Mouse (Mus musculus): ENCODE data around the gene Apoc3. TPM values are rescaled to one million over a fixed set of nuclear protein-coding genes. Genes with fewer than 3 reads are reported as not detected.
A peak's percentile ranks its signal among the peaks of the same experiment; 100 is the strongest.

Gene Apoc3
- polyA plus RNA-seq, 1 experiment from 2014 or later, result not detected

- Histone ChIP-seq H3K27ac (replicated peaks) (no peak overlapping the region), H3K4me3 (no peak overlapping the region), H3K27me3 (replicated peaks; ENCODE audit: low read depth, poor library complexity, severe bottlenecking) (no peaks in the 10 kb centered on the region), H3K4me1 (peaks cover 5% of the 10 kb centered on the region; the same call in 1 of the 2 replicates), H3K36me3 (replicated peaks) (no peaks in the 10 kb centered on the region), H3K9me3 (no peaks in the 10 kb centered on the region)
- WGBS, result 87% methylated on average over 7 of the region's 7 CpGs
- no peak for DNase-seq (ENCODE audit: low spot score)
Observed at GRCm38 (mm10) chr9:46256177-46256576, 20.7 kb upstream of the Apoc3 start.

- Histone ChIP-seq H3K27me3 (replicated peaks; ENCODE audit: low read depth, poor library complexity, severe bottlenecking) (peaks cover 12% of the 10 kb centered on the region), H3K4me1 (peaks cover 8% of the 10 kb centered on the region), H3K9me3 (no peaks in the 10 kb centered on the region), H3K27ac (replicated peaks) (no peak overlapping the region), H3K4me3 (no peak overlapping the region), H3K36me3 (replicated peaks) (no peaks in the 10 kb centered on the region)
- peak; percentile 75 for DNase-seq (ENCODE audit: low spot score)
- WGBS, result 27% methylated on average over 11 of the region's 11 CpGs
Observed at GRCm38 (mm10) chr9:46246752-46247324, 11.4 kb upstream of the Apoc3 start.

GRCm38 (mm10) chr9:46243584-46243983 lies 8.1 kb upstream of the Apoc3 start:
- Histone ChIP-seq H3K4me1 (peaks cover 8% of the 10 kb centered on the region), H3K9me3 (no peaks in the 10 kb centered on the region), H3K27me3 (replicated peaks; ENCODE audit: low read depth, poor library complexity, severe bottlenecking) (peaks cover 12% of the 10 kb centered on the region), H3K27ac (replicated peaks) (no peak overlapping the region), H3K36me3 (replicated peaks) (no peaks in the 10 kb centered on the region), H3K4me3 (no peak overlapping the region)
- 55% methylated on average over 8 of the region's 8 CpGs for WGBS
- no peak for DNase-seq (ENCODE audit: low spot score)

GRCm38 (mm10) chr9:46243122-46243521 lies 7.7 kb upstream of the Apoc3 start:
- Histone ChIP-seq H3K4me3 (no peak overlapping the region), H3K27ac (replicated peaks) (no peak overlapping the region), H3K36me3 (replicated peaks) (no peaks in the 10 kb centered on the region), H3K9me3 (no peaks in the 10 kb centered on the region), H3K4me1 (peaks cover 8% of the 10 kb centered on the region), H3K27me3 (replicated peaks; ENCODE audit: low read depth, poor library complexity, severe bottlenecking) (peaks cover 12% of the 10 kb centered on the region)
- 68% methylated on average over 4 of the region's 4 CpGs for WGBS
- no peak for DNase-seq (ENCODE audit: low spot score)

- H3K36me3 ChIP-seq (replicated peaks), result no peaks in the 10 kb centered on the region
- H3K27me3 ChIP-seq (replicated peaks; ENCODE audit: low read depth, poor library complexity, severe bottlenecking), result peaks cover 12% of the 10 kb centered on the region; the same call in 1 of the 2 replicates
- no peak overlapping the region for H3K27ac ChIP-seq (replicated peaks)
- no peak for DNase-seq (ENCODE audit: low spot score)
- H3K4me1 ChIP-seq, result peaks cover 8% of the 10 kb centered on the region
- no peak overlapping the region for H3K4me3 ChIP-seq
- H3K9me3 ChIP-seq, result no peaks in the 10 kb centered on the region
- WGBS, result 77% methylated on average over 2 of the region's 2 CpGs
Observed at GRCm38 (mm10) chr9:46241818-46242217, 6.4 kb upstream of the Apoc3 start.

- no peak within 1 kb of the TSS for H3K27ac ChIP-seq (replicated peaks)
- WGBS, result 67% methylated on average over 7 of the region's 7 CpGs
- H3K27me3 ChIP-seq (replicated peaks; ENCODE audit: low read depth, poor library complexity, severe bottlenecking), result peaks cover 12% of the 10 kb centered on the region; the same call in 1 of the 2 replicates
- H3K36me3 ChIP-seq (replicated peaks), result no peaks in the 10 kb centered on the region
- peaks cover 10% of the 10 kb centered on the region for H3K4me1 ChIP-seq
- no peak for DNase-seq (ENCODE audit: low spot score)
- H3K9me3 ChIP-seq, result no peaks in the 10 kb centered on the region
- no peak within 1 kb of the TSS for H3K4me3 ChIP-seq
Observed at GRCm38 (mm10) chr9:46240526-46241153, 5.2 kb upstream of the Apoc3 start, which contains the start of gene Apoa4. Gene Apoa4, plus strand, starts transcription at chr9:46240696.

GRCm38 (mm10) chr9:46238850-46239249 lies 3.4 kb upstream of the Apoc3 start:
- Histone ChIP-seq H3K4me3 (no peak overlapping the region), H3K36me3 (replicated peaks) (no peaks in the 10 kb centered on the region), H3K27me3 (replicated peaks; ENCODE audit: low read depth, poor library complexity, severe bottlenecking) (peaks cover 21% of the 10 kb centered on the region; the same call in 1 of the 2 replicates), H3K9me3 (no peaks in the 10 kb centered on the region), H3K4me1 (peaks cover 17% of the 10 kb centered on the region), H3K27ac (replicated peaks) (no peak overlapping the region)
- no peak for DNase-seq (ENCODE audit: low spot score)
- WGBS, result 88% methylated on average over 7 of the region's 7 CpGs

GRCm38 (mm10) chr9:46235649-46236048 lies 213 bp upstream of the Apoc3 start:
- Histone ChIP-seq H3K36me3 (replicated peaks) (no peaks in the 10 kb centered on the region), H3K27ac (replicated peaks) (0 out of 2 replicates have a peak overlapping the region, but pooled peaks have one; percentile 21)

GRCm38 (mm10) chr9:46235196-46235595 lies 240 bp downstream of the Apoc3 start:
- 82% methylated on average over 6 of the region's 6 CpGs for WGBS
- DNase-seq (ENCODE audit: low spot score), result no peak
- 0 out of 2 replicates have a peak overlapping the region, but pooled peaks have one; percentile 21 for H3K27ac ChIP-seq (replicated peaks)
- H3K36me3 ChIP-seq (replicated peaks), result no peaks in the 10 kb centered on the region
- peaks cover 16% of the 10 kb centered on the region for H3K4me1 ChIP-seq
- H3K4me3 ChIP-seq, result no peak overlapping the region
- H3K9me3 ChIP-seq, result no peaks in the 10 kb centered on the region
- peaks cover 38% of the 10 kb centered on the region for H3K27me3 ChIP-seq (replicated peaks; ENCODE audit: low read depth, poor library complexity, severe bottlenecking)

More at GRCm38 (mm10) chr9:46235649-46236048, 213 bp upstream of the Apoc3 start:
- DNase-seq (ENCODE audit: low spot score), result no peak
- no peaks in the 10 kb centered on the region for H3K9me3 ChIP-seq
- no peak overlapping the region for H3K4me3 ChIP-seq
- peaks cover 11% of the 10 kb centered on the region for H3K4me1 ChIP-seq
- WGBS, result 47% methylated on average over 4 of the region's 4 CpGs
- peaks cover 34% of the 10 kb centered on the region for H3K27me3 ChIP-seq (replicated peaks; ENCODE audit: low read depth, poor library complexity, severe bottlenecking)

GRCm38 (mm10) chr9:46230450-46230975 lies 4.9 kb downstream of the Apoc3 start:
- DNase-seq (ENCODE audit: low spot score), result no peak
- 19% methylated on average over 13 of the region's 13 CpGs for WGBS
- Histone ChIP-seq H3K9me3 (no peaks in the 10 kb centered on the region), H3K27ac (replicated peaks) (peak overlapping the region; percentile 84), H3K36me3 (replicated peaks) (no peaks in the 10 kb centered on the region), H3K27me3 (replicated peaks; ENCODE audit: low read depth, poor library complexity, severe bottlenecking) (peaks cover 52% of the 10 kb centered on the region), H3K4me1 (peaks cover 21% of the 10 kb centered on the region), H3K4me3 (peak overlapping the region; percentile 63)

- Histone ChIP-seq H3K9me3 (no peaks in the 10 kb centered on the region), H3K4me3 (peak overlapping the region; percentile 63), H3K36me3 (replicated peaks) (no peaks in the 10 kb centered on the region), H3K27ac (replicated peaks) (peak overlapping the region; percentile 84), H3K4me1 (peaks cover 16% of the 10 kb centered on the region), H3K27me3 (replicated peaks; ENCODE audit: low read depth, poor library complexity, severe bottlenecking) (peaks cover 52% of the 10 kb centered on the region)
- peak; percentile 90 for DNase-seq (ENCODE audit: low spot score)
- WGBS, result 16% methylated on average over 37 of the region's 37 CpGs
Observed at GRCm38 (mm10) chr9:46229573-46230449, 5.6 kb downstream of the Apoc3 start.

GRCm38 (mm10) chr9:46228491-46228890 lies 6.9 kb downstream of the Apoc3 start, which contains the start of gene Apoa1:
Gene Apoa1, plus strand, starts transcription at chr9:46228580.
- no peak within 1 kb of the TSS for H3K27ac ChIP-seq (replicated peaks)
- 63% methylated on average over 9 of the region's 9 CpGs for WGBS
- H3K9me3 ChIP-seq, result no peaks in the 10 kb centered on the region
- no peak within 1 kb of the TSS for H3K4me3 ChIP-seq
- peaks cover 42% of the 10 kb centered on the region for H3K27me3 ChIP-seq (replicated peaks; ENCODE audit: low read depth, poor library complexity, severe bottlenecking)
- no peak for DNase-seq (ENCODE audit: low spot score)
- peaks cover 16% of the 10 kb centered on the region for H3K4me1 ChIP-seq
- peaks cover 2% of the 10 kb centered on the region; the same call in 1 of the 2 replicates for H3K36me3 ChIP-seq (replicated peaks)
